Mouse (Mus musculus): ENCODE results near the gene Pmm2.

Pmm2 gene

GRCm38 (mm10) chr16:8656256-8656655 lies 18.8 kb downstream of the Pmm2 start:
- no peak for DNase-seq (ENCODE audit: low read depth, low spot score)

GRCm38 (mm10) chr16:8658349-8658748 lies 20.9 kb downstream of the Pmm2 start:
- no peak for DNase-seq (ENCODE audit: low read depth, low spot score)

- no peak for DNase-seq (ENCODE audit: low read depth, low spot score)
Measured at GRCm38 (mm10) chr16:8658764-8659163, 21.3 kb downstream of the Pmm2 start.

GRCm38 (mm10) chr16:8663022-8663421 lies 25.5 kb downstream of the Pmm2 start:
- DNase-seq (ENCODE audit: low read depth, low spot score), result no peak

GRCm38 (mm10) chr16:8663606-8664539 lies 26.4 kb downstream of the Pmm2 start:
- no peak for DNase-seq (ENCODE audit: low read depth, low spot score)

- no peak for DNase-seq (ENCODE audit: low read depth, low spot score)
Measured at GRCm38 (mm10) chr16:8665367-8665766, 27.9 kb downstream of the Pmm2 start.

GRCm38 (mm10) chr16:8666452-8666851 lies 29.0 kb downstream of the Pmm2 start:
- no peak for DNase-seq (ENCODE audit: low read depth, low spot score)

- no peak for DNase-seq (ENCODE audit: low read depth, low spot score)
Measured at GRCm38 (mm10) chr16:8667261-8667660, 29.8 kb downstream of the Pmm2 start.

GRCm38 (mm10) chr16:8667814-8668213 lies 30.3 kb downstream of the Pmm2 start:
- no peak for DNase-seq (ENCODE audit: low read depth, low spot score)

GRCm38 (mm10) chr16:8668386-8668785 lies 30.9 kb downstream of the Pmm2 start:
- no peak for DNase-seq (ENCODE audit: low read depth, low spot score)

- no peak for DNase-seq (ENCODE audit: low read depth, low spot score)
Measured at GRCm38 (mm10) chr16:8669432-8669831, 32.0 kb downstream of the Pmm2 start.

GRCm38 (mm10) chr16:8670041-8671035 lies 32.9 kb downstream of the Pmm2 start:
- DNase-seq (ENCODE audit: low read depth, low spot score), result peak; percentile 26

- peak; percentile 96 for DNase-seq (ENCODE audit: low read depth, low spot score)
Measured at GRCm38 (mm10) chr16:8671551-8672349, 34.3 kb downstream of the Pmm2 start, which contains the start of gene Carhsp1. Gene Carhsp1, minus strand, starts transcription at chr16:8672155.

GRCm38 (mm10) chr16:8672350-8672687 lies 34.8 kb downstream of the Pmm2 start:
- DNase-seq (ENCODE audit: low read depth, low spot score), result no peak

- DNase-seq (ENCODE audit: low read depth, low spot score), result no peak
Measured at GRCm38 (mm10) chr16:8672811-8673210, 35.3 kb downstream of the Pmm2 start.

GRCm38 (mm10) chr16:8673343-8673742 lies 35.9 kb downstream of the Pmm2 start:
- no peak for DNase-seq (ENCODE audit: low read depth, low spot score)

- DNase-seq (ENCODE audit: low read depth, low spot score), result peak; percentile 79
Measured at GRCm38 (mm10) chr16:8674165-8674564, 36.7 kb downstream of the Pmm2 start.

- no peak for DNase-seq (ENCODE audit: low read depth, low spot score)
Measured at GRCm38 (mm10) chr16:8675559-8675958, 38.1 kb downstream of the Pmm2 start.

- DNase-seq (ENCODE audit: low read depth, low spot score), result no peak
Measured at GRCm38 (mm10) chr16:8676228-8676627, 38.8 kb downstream of the Pmm2 start.

- DNase-seq (ENCODE audit: low read depth, low spot score), result peak; percentile 58
Measured at GRCm38 (mm10) chr16:8676800-8677199, 39.3 kb downstream of the Pmm2 start.

- no peak for DNase-seq (ENCODE audit: low read depth, low spot score)
Measured at GRCm38 (mm10) chr16:8678035-8678434, 40.6 kb downstream of the Pmm2 start.

Measured in forelimb bud, embryonic 11.5 days (tissue).